Mouse (Mus musculus): Measurements from ENCODE around the gene Tmem262.

Gene Tmem262

DNA sequence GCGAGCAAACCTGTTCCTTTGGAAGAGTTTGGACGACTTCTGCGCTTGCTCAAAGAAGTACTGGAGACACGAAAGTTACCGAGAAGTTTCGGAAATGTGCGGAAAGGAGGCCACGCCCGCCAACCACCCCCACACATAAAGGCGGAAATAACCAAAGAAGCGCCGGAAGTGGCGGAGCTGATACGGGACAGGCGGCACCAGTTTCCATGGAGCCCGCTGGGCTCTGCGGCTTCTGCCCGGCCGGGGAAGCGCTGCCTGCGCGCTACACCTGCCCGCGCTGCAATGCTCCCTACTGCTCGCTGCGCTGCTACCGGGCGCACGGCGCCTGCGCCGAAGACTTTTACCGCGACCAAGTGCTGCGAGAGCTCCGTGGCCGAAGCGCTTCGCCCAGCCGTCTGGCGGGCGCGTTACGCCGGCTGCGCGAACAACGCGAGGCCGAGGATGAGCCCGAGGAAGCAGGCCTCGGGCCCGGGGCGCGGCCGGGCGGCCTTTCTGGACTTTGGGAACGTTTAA lies 18.8 kb upstream of the Tmem262 start, which contains the start of gene Znhit2:
Znhit2 (plus strand) TSS at position 172 of the 513 bp plus-strand sequence.
- DNase-seq (ENCODE audit: low read depth, low spot score): peak; percentile 89

DNA sequence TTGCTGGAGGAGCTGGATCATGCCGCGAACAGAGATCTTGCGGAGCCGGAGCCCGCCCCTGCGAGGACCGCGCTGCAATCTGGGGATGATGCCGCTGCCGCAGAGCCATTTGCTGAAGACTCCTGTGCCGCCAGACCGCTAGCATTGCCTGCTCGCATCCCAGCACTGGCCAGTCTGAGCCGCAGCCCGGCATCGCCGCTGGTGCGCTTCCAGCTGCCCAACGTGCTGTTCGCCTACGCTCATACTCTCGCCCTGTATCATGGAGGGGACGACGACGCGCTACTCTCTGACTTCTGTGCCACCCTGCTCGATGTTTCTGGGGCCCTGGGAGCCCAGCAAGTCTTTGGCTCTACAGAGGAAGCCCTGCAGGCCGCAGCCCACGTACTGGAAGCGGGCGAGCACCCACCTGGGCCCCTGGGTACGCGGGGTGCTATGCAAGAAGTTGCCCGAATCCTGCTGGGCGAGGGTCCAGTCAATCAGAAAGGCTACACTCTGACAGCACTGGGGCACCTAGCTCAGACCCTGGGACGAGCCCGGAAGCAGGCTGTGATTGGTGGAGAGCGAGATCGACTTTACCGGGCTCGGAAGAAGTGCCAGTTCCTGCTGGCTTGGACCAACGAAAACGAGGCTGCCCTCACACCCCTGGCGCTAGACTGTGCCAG lies 18.1 kb upstream of the Tmem262 start:
- no peak for DNase-seq (ENCODE audit: low read depth, low spot score)

- DNase-seq (ENCODE audit: low read depth, low spot score): no peak
These were observed 17.4 kb upstream of the Tmem262 start for GRCm38 (mm10) chr19:6062418-6062817.

DNA sequence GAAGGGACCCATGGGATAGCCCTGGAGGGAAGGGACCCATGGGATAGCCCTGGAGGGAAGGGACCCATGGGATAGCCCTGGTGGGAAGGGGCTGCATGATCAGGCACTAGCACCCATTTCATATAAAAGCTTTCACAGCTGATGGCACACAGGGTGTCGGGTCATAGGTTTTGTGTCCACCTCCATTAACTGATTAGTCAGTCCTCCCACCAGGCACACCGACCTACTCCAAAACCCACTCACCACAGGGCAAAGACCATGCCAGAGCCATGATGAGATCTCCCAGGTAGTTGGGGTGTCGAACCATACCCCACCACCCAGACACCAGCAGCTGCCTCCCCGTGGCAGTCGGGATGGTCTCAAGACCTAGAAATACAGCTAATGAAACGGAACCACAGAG lies 16.8 kb upstream of the Tmem262 start:
- no peak for DNase-seq (ENCODE audit: low read depth, low spot score)

- DNase-seq (ENCODE audit: low read depth, low spot score): no peak
These were observed 13.3 kb upstream of the Tmem262 start for GRCm38 (mm10) chr19:6066571-6066970.

DNA sequence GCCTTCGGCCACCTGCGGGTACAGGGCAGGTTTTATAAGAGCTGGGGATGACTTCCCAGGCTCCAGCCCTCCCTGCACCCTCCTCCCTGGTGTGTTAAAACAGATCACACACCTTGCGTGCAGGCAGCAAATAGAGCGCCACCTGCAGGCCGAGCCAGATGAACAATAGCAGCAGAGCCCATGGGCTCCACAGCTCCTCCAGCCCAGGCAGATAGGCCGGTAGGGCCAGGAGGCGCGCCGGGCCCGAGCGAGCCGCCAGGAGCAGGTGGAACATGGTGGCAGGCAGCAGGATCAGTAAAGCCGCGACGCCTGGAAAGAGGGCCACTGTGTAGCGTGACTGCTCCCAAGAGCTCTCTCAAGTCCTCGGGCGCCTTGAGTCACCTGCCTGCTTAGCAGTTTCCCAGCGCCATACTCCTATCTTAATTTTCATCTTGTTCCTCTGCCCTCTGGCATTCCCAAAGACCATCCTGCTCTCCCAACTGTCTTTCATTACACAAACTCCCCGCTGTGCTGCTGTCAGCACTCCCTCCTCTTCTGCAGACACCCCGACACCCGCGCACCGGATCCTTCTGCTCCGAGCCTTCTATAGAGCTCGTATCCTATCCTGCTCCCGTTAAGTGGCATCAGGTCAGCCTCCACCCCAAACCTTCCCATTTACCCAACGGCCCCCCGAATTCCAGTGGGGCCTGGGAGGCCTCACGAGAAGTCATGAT lies 12.7 kb upstream of the Tmem262 start:
- DNase-seq (ENCODE audit: low read depth, low spot score): peak; percentile 69

- DNase-seq (ENCODE audit: low read depth, low spot score): peak; percentile 82
These were observed 12.0 kb upstream of the Tmem262 start, which contains the start of gene Tm7sf2 for GRCm38 (mm10) chr19:6067724-6068415. TSS of gene Tm7sf2 (minus strand) at chr19:6068373.

DNA sequence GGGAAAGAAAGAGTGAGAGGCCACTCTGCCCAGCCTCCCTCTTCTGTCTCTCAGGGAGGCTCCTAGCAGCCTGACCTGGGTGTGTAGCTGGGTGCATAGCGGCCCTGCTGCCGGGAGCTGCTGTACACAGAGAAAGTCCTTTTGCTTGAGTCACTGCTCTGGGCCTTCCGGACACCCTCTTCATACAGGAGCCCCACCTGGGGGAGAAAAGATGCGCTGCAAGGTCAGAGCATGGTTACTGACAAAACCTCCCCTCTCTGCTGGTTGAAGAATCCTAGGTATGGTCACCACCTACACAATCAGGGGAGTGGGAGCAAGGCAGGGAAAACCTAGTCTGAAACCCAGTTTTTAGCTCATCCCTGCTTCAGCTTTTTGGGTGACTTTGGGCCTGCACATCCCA lies 10.9 kb upstream of the Tmem262 start:
- DNase-seq (ENCODE audit: low read depth, low spot score): no peak

GRCm38 (mm10) chr19:6069851-6070250 lies 10.0 kb upstream of the Tmem262 start:
- no peak for DNase-seq (ENCODE audit: low read depth, low spot score)

DNA sequence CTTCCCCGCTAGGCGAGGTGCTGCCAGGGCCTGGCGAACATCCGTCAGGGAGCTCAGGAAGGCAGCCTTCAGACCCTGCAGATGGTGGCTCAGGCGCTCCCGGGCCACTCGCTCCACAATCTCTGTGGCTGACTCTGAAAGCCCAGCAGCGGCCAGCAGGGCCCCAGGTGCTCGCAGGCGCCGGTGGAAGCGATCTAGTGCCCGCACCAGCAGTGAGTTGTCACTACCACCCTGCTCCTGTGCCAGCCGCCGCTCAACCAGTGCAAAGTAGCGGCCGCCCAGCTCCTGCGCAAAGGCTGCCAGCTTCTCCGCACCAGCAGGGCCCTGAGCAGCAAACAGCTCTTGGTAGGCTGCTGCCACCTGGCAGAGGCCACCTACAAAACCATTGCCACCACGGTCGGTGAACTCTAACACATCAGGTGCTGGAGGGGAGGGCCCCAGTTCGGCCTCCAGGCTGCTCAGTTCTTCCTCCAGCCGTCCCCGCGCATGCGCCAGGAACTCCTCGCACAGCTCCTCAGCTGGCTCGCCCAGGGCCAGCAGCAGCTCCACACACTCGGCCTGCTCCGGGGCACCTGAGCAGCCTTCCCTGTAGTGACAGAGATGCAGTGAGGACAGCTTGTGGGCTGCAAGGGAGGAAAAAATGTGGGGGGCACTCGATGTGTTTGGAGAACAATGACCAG lies 9.1 kb upstream of the Tmem262 start:
- DNase-seq (ENCODE audit: low read depth, low spot score): no peak

DNA sequence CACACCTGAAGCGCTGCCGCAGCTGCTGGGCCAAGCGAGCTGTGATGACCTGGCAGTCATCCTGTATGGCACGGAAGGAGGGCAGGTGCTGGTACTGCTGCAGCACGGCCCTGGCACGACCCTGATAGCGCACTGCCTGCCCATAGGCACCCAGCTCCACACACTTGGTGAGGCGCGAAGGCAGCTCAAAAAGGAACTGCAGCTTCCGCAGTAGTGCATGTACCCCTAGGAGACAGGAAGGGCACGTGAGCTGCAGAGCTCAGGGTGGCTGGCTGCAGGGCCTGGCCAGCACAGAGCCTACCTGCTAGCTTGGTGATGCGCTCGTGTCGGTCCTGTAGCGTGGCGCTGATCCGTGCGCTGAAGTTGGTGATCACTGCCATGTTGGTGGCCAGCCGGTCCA lies 8.6 kb upstream of the Tmem262 start:
- no peak for DNase-seq (ENCODE audit: low read depth, low spot score)

- DNase-seq (ENCODE audit: low read depth, low spot score): no peak
These were observed 5.9 kb upstream of the Tmem262 start for GRCm38 (mm10) chr19:6073889-6074288.

DNA sequence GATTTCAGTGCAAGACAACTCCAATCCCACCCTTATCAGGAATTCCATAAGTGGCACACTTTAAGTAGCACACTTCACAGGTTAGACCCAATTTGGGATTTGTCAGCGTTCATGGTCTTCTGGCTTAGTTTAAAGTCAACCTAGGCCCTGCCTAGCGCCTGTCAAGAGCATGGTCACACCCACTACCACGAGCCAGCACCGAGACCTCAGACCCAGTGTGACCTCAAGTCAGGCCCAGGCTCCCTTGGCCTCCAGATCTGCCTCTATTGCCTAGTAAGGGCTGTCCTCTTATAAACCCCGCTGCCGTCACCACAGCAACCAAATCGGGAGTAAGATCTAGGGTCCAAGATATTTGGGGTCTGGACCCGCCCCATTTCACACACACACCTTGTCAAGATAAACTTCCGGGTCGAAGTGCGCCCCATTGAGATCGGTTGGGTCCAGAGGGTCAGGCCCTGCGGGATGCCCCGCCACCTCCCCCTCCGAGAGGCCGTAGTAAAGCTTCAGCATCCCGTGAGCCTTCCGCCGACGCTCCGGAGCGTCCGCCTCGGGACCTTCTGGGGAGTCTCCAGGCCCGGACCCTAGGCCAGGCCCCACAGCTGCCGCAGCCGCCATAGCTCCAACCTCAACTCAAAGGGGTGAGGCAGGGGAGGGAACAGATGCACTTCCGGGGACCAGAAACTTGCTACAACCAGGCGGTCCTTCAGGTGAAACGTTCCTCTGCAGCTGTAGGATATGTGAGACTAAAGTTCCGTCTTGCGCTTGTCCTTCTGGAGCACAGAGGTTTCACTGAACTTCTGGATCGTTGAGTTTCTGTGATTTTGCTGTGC lies 3.1 kb upstream of the Tmem262 start, which contains the start of gene Vps51:
Vps51 (minus strand) TSS at position 668 of the 830 bp plus-strand sequence.
- DNase-seq (ENCODE audit: low read depth, low spot score): peak; percentile 79

GRCm38 (mm10) chr19:6082156-6082555 lies 2.3 kb downstream of the Tmem262 start, which contains the start of gene Gm28374:
TSS of gene Gm28374 (minus strand) at chr19:6082256.
- DNase-seq (ENCODE audit: low read depth, low spot score): no peak

DNA sequence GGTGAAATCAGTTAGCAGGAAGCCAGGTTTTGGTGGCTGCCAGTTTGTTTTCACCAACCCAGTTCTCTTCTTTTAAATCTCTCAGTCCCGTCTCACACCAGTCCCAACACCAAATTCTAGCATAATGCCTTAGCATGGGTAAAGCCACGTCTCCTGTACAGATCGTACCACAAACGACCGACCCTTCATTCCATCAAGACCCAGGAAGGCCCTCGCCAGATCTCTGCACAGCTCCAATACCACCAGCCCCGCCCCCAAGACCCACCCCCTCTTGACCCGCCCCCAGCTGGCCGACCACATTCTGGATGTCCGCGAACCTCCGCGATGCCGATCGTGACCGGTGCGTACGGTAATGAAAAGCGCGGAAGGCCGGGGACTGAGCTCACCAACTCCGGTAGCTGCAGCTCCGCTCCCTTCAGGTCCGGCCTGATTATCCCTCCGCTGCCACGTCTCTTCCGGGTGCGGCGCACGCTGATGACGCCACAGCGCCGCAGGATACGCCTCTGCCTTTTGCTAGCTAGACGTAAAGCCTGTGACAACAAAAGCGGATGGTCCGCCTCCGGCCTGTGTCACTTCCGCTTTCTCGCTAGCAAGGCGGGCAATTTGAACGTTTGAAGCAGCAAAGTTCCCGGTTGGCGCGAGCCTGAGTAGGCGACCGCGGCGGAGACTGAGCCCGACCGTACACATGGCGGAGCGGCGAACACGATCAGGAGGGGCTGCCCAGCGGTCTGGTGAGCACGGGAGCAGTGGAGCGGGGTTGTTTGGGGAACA lies 4.8 kb downstream of the Tmem262 start, which contains the start of the genes Zfpl1 and Cdca5:
Zfpl1 (minus strand) TSS at position 479 of the 771 bp plus-strand sequence.
Cdca5 (plus strand) TSS at position 506 of the 771 bp plus-strand sequence.
- DNase-seq (ENCODE audit: low read depth, low spot score): peak; percentile 98

DNA sequence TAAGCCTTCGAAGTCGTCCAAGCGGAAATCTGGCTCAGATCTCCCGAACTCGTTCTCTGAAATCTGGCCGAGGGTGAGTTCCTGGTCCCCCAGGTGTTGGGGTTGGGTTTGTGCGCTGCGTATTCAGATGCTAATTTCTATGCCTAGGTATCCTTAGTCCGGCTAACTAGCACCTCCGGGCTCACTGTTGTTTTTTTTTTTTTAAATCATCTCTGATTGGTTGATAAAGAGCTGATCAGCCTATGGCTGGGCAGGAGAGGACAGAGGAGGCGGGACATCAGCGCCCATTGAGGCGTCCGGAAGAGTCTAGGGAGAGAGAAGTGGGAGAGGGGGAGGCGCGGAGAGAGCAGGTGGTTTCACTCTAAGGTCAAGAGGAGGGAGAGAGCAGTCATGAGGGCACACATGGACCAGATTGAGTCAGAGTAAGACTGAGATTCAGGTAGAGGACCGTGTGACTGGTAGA lies 5.6 kb downstream of the Tmem262 start:
- DNase-seq (ENCODE audit: low read depth, low spot score): no peak

- no peak for DNase-seq (ENCODE audit: low read depth, low spot score)
These were observed 9.0 kb downstream of the Tmem262 start for GRCm38 (mm10) chr19:6088841-6089240.

DNA sequence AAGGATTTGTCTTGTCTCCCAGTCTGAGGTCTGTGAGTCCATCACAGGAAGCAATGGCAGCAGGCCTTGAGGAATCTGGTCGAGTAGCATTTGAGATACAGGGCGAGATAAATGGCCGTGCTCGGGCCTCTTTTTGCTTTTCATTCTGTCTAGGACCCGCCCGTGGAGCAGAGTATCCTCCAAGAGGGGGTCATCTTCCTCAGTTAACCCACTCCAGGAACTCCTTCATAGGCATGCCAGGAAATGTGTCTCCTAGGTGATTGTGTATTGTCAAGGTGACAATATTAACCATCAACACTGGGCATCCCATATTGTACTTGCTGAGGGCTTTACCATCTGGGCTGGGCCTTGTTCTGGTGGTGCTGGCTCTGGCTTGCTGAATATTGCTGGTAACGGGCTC lies 14.3 kb downstream of the Tmem262 start, which contains the start of gene AC131692.1:
AC131692.1 (plus strand) TSS at position 301 of the 400 bp plus-strand sequence.
- no peak for DNase-seq (ENCODE audit: low read depth, low spot score)

DNA sequence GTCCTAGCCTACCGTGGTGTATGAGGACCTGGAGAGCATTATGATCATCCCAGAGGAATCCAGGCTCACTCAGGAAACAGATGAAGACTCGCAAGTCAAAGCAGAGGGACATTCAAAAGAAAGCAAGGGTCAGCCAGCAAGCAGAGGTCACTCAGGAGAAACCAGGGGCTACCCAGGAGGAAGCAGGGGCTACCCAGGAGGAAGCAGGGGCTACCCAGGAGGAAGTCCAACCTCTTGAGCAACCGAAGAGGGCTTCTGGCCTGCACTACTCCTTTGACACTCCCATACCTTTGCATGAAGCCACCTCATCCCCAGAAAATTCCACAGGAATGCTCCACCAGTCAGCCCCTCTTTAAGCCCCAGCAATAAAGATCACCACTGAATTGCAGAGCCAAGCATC lies 18.0 kb downstream of the Tmem262 start:
- no peak for DNase-seq (ENCODE audit: low read depth, low spot score)
